Mouse (Mus musculus) ES-Bruce4 (cell line): ENCODE measurements around the gene Gys2.

Experiments used
- CTCF ChIP-seq: IDR thresholded peaks from one replicate; pipeline ENCODE4 v1.8.1; 2011; ENCODE audit warnings: low read depth, low read length
- EP300 ChIP-seq: IDR thresholded peaks from 2 replicates; pipeline ENCODE4 v1.6.1; 2011; ENCODE audit warnings: low read depth, low read length; ENCODE audit not compliant: insufficient read depth
- POLR2A ChIP-seq: IDR thresholded peaks from one replicate; pipeline ENCODE4 v1.8.1; 2011; ENCODE audit warnings: low read length; ENCODE audit not compliant: insufficient read depth

- TF ChIP-seq POLR2A (no peak), CTCF (no peak), EP300 (no peak)
Measured at GRCm38 (mm10) chr6:142414597-142414996, 58.3 kb downstream of the Gys2 start.
